Mouse (Mus musculus) limb, embryonic 14.5 days (tissue): ENCODE results near the gene Cxadr. TPM values are rescaled to one million over a fixed set of nuclear protein-coding genes. Genes with fewer than 3 reads are reported as not detected.
A peak's percentile ranks its signal among the peaks of the same experiment; 100 is the strongest.

Source experiments
- ATAC-seq: fragments of 200-750 bp; cut with Nextera tagmentation; 2 replicates; pipeline ENCODE4 v1.8.0; 2017; ENCODE audit warnings: low read depth, moderate number of reproducible peaks, moderate TSS enrichment; ENCODE audit not compliant: low FRiP score
- DNase-seq: peaks from one replicate; pipeline ENCODE4 v3.0.0-alpha.2; 2015; ENCODE audit warnings: low spot score
- H3K27ac ChIP-seq: fragments of 300-500 bp; sonication (generic); replicated peaks from 2 replicates; pipeline ENCODE4 v1.5.1; 2014; ENCODE audit warnings: low read depth, mild to moderate bottlenecking, low read length, moderate library complexity, mixed read lengths
- H3K27me3 ChIP-seq: fragments of 300-500 bp; sonication (generic); 2 replicates; pipeline ENCODE4 v1.6.1; 2014; ENCODE audit warnings: low read length, mixed read lengths; ENCODE audit not compliant: control insufficient read depth, insufficient read depth
- H3K36me3 ChIP-seq: fragments of 300-500 bp; sonication (generic); 2 replicates; pipeline ENCODE4 v1.6.1; 2014; ENCODE audit warnings: mild to moderate bottlenecking, low read length, moderate library complexity, mixed read lengths; ENCODE audit not compliant: control insufficient read depth, insufficient read depth
- H3K4me1 ChIP-seq: fragments of 300-500 bp; sonication (generic); 2 replicates; pipeline ENCODE4 v1.6.1; 2014; ENCODE audit warnings: antibody characterized with exemption, low read length, mixed read lengths; ENCODE audit not compliant: control insufficient read depth, insufficient read depth
- H3K4me2 ChIP-seq: fragments of 300-500 bp; sonication (generic); replicated peaks from 2 replicates; pipeline ENCODE4 v1.6.1; 2014; ENCODE audit warnings: low read depth, mild to moderate bottlenecking, low read length, moderate library complexity; ENCODE audit not compliant: severe bottlenecking
- H3K4me3 ChIP-seq: fragments of 300-500 bp; sonication (generic); replicated peaks from 2 replicates; pipeline ENCODE4 v1.5.1; 2014; ENCODE audit warnings: low read length
- H3K9ac ChIP-seq: fragments of 300-500 bp; sonication (generic); 2 replicates; pipeline ENCODE4 v1.6.1; 2014; ENCODE audit warnings: mild to moderate bottlenecking, low read depth, low read length, moderate library complexity; ENCODE audit not compliant: severe bottlenecking
- H3K9me3 ChIP-seq: fragments of 300-500 bp; sonication (generic); 2 replicates; pipeline ENCODE4 v1.6.1; 2016; ENCODE audit warnings: low read length; ENCODE audit not compliant: control insufficient read depth
- POLR2A ChIP-seq: fragments of 200-500 bp; IDR thresholded peaks from 2 replicates; pipeline ENCODE4 v1.8.0; 2012; ENCODE audit warnings: inconsistent platforms, mild to moderate bottlenecking, moderate library complexity, borderline replicate concordance; ENCODE audit not compliant: insufficient read depth, insufficient read length; ENCODE audit errors: extremely low read depth
- WGBS: fragments of 180-500 bp; shearing (Covaris S2); extraction: QIAGEN DNeasy Blood & Tissue Kit; methylation state at CpG from one replicate; pipeline ENCODE4 v1.1.7; 2014; 5-methylcytosine and 5-hydroxymethylcytosine counted together
- polyA plus RNA-seq, 2 experiments: library from polyadenylated mRNA; depleted of rRNA in 1 of 2; stranded (reverse) in 1 of 2; unstranded in 1 of 2; fragments of >200 nt; fragmentation: Nextera tagmentation in 1 of 2; extraction: Ambion mirVana in 1 of 2; gene quantifications; 2 replicates each; pipeline versions ENCODE4 v1.2.1 to v1.2.3; 2012 to 2014

Cxadr gene
- polyA plus RNA-seq, 2 experiments: 11.5 to 11.6 TPM

- H3K9ac ChIP-seq: peak overlapping the region; percentile 99
- H3K9me3 ChIP-seq: no peaks in the 10 kb centered on the region
- 0 out of 2 replicates have a peak, but pooled peaks cover 10% of the 10 kb centered on the region for H3K4me1 ChIP-seq
- no peaks in the 10 kb centered on the region for H3K27me3 ChIP-seq
- peak; percentile 36 for DNase-seq
- no peak overlapping the region for H3K27ac ChIP-seq
- peak overlapping the region; percentile 96 for H3K4me3 ChIP-seq
- H3K36me3 ChIP-seq: peaks cover 17% of the 10 kb centered on the region
- peak overlapping the region; percentile 66 for H3K4me2 ChIP-seq
- TF ChIP-seq POLR2A: no peak
- no peak for ATAC-seq
- 55% methylated on average over 10 of the region's 10 CpGs for WGBS
These were observed 73.9 kb downstream of the Cxadr start for GRCm38 (mm10) chr16:78375222-78375621.

- peak overlapping the region; percentile 99 for H3K9ac ChIP-seq
- peak overlapping the region; percentile 96 for H3K4me3 ChIP-seq
- 0 out of 2 replicates have a peak, but pooled peaks cover 10% of the 10 kb centered on the region for H3K4me1 ChIP-seq
- TF ChIP-seq POLR2A: 0 out of 2 replicates have a peak, but pooled peaks have one; percentile 29
- ATAC-seq (peak; percentile 51), DNase-seq (peak; percentile 60)
- peak overlapping the region; percentile 82 for H3K27ac ChIP-seq
- H3K36me3 ChIP-seq: peaks cover 17% of the 10 kb centered on the region
- WGBS: under 1% methylated on average over 27 of the region's 100 CpGs
- peak overlapping the region; percentile 66 for H3K4me2 ChIP-seq
- no peaks in the 10 kb centered on the region for H3K9me3 ChIP-seq
- H3K27me3 ChIP-seq: no peaks in the 10 kb centered on the region
These were observed 74.8 kb downstream of the Cxadr start for GRCm38 (mm10) chr16:78375821-78376691.

- peaks cover 10% of the 10 kb centered on the region for H3K36me3 ChIP-seq
- WGBS: 7% methylated on average over 29 of the region's 57 CpGs
- H3K4me3 ChIP-seq: peak within 1 kb of the TSS; percentile 96
- H3K4me1 ChIP-seq: 0 out of 2 replicates have a peak, but pooled peaks cover 10% of the 10 kb centered on the region
- no peaks in the 10 kb centered on the region for H3K9me3 ChIP-seq
- peak within 1 kb of the TSS; percentile 99 for H3K9ac ChIP-seq
- ATAC-seq (peak; percentile 96), DNase-seq (peak; percentile 97)
- peak; percentile 86; the same call in 1 of the 2 replicates for TF ChIP-seq POLR2A
- no peaks in the 10 kb centered on the region for H3K27me3 ChIP-seq
- H3K4me2 ChIP-seq: peak within 1 kb of the TSS; percentile 66
- peak within 1 kb of the TSS; percentile 82 for H3K27ac ChIP-seq
These were observed 75.7 kb downstream of the Cxadr start, which contains the start of gene Btg3 for GRCm38 (mm10) chr16:78376745-78377570. Btg3 (minus strand) TSS chr16:78377192.

- no peak overlapping the region for H3K27ac ChIP-seq
- 0 out of 2 replicates have a peak, but pooled peaks cover 10% of the 10 kb centered on the region for H3K4me1 ChIP-seq
- no peak for ATAC-seq
- H3K4me2 ChIP-seq: no peak overlapping the region
- 89% methylated on average over 5 of the region's 5 CpGs for WGBS
- no peak overlapping the region for H3K4me3 ChIP-seq
- H3K27me3 ChIP-seq: no peaks in the 10 kb centered on the region
- H3K9ac ChIP-seq: no peak overlapping the region
- no peaks in the 10 kb centered on the region; the same call in 1 of the 2 replicates for H3K36me3 ChIP-seq
- DNase-seq: no peak
- TF ChIP-seq POLR2A: no peak
- H3K9me3 ChIP-seq: no peaks in the 10 kb centered on the region
These were observed 77.2 kb downstream of the Cxadr start for GRCm38 (mm10) chr16:78378493-78378892.

- no peak overlapping the region for H3K9ac ChIP-seq
- no peak for TF ChIP-seq POLR2A
- no peak overlapping the region for H3K4me2 ChIP-seq
- WGBS: 66% methylated on average over 4 of the region's 4 CpGs
- no peaks in the 10 kb centered on the region for H3K27me3 ChIP-seq
- H3K4me3 ChIP-seq: no peak overlapping the region
- no peaks in the 10 kb centered on the region for H3K36me3 ChIP-seq
- no peaks in the 10 kb centered on the region for H3K9me3 ChIP-seq
- H3K27ac ChIP-seq: no peak overlapping the region
- no peak for ATAC-seq
- DNase-seq: no peak
- no peaks in the 10 kb centered on the region for H3K4me1 ChIP-seq
These were observed 87.8 kb downstream of the Cxadr start for GRCm38 (mm10) chr16:78389122-78389521.
